Mouse (Mus musculus): ENCODE measurements around the gene Aldh2. TPM values are rescaled to one million over a fixed set of nuclear protein-coding genes. Genes with fewer than 3 reads are reported as not detected.

The Aldh2 gene
- polyA plus RNA-seq (2014; fragmentation: Illumina TruSeq; extraction: RNeasy Lipid Tissue Mini Kit (QIAGEN cat#74804); ENCODE audit: low read depth, low replicate concordance): 6.5 TPM

DNA sequence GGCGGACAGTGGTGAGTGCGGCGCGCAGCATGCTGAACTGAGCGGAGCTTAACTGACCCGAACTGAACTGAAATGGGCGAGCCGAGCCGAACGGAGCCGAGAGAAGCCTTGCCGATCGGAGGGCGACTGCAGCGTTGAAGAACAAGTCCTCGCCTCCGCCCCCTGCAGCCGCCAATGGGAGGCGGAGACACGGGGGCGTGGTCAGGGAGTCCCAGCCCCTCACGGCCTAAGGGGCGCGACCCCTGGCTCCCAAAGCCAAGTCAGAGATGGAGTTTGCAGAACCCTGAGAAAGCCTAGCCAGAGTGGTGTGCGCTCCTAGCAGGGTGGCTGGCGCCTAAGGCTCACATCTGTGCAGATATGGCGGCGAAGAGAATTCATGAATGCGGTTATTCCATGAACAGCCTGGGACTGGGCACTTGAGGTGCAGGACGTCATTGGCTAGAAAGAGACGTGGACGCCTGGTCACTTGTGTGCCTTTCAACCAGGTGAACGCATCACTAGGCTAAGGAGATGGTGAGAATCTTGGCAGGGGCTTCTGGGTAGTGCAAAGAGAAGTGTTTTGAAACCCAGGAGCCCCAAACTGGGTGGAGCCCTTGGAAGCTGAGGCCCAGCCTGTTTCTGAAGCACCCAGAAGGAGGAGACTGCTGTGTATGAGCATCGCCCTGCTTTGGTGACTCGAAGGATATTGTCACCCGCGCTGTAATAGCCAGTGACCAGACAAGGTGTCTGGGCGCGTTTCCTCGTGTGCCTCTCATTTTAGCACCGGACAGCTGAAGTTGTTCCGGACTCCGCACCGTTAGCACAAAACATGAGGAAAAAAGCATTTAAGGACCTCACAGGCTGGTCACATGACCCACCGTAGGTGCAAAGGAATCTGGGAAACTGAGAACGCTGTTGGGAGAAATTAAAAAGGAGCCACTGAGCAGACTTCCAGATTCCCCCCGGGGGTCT lies at the start of gene Aldh2:
Gene Aldh2, minus strand, starts transcription at position 374 of the 951 bp plus-strand sequence.

DNA sequence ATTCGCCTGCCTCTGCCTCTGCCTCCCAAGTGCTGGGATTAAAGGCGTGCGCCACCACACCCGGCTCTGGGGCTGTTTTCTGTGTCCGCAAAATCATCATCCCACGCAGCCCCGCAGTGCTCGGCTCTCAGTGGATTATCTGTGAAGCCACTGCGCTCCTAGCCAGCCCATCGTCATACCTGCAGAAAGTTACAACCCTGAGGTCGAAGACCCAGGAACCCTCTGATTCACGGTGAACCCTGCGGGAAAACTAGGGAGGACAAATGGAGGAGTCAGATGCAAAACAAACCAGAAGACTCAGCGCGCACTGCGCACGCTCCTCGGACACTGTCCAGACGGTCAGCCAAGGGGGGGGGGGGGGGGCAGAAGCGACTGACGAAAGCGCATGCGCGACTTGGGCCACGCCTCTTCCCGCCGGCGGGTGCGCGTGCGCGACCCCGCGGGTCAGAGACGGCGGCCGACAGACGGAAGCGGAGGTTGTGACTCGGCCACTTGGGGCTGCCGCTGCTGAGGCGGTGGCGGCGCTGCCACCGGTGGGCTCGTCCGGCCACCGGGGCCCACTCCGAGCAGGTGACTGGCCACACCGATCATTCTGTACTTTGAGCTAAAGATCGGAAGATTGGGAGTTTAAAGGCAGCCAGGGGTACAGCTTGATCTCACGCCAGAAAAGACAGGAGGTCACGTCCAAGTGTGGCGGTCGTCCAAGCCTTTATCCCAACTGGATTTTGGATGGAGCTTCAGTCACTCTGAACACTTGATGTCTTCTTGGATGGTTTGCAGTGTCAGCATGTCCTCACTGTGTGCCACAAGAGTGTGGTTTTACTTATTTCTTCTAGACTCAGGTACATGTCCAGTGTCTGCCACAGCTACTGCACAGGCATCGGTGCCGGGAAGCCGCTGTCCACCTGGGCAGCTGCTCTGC lies 25.2 kb upstream of the Aldh2 start, which contains the start of gene Acad12:
Gene Acad12, minus strand, starts transcription at position 347 of the 922 bp plus-strand sequence.

DNA sequence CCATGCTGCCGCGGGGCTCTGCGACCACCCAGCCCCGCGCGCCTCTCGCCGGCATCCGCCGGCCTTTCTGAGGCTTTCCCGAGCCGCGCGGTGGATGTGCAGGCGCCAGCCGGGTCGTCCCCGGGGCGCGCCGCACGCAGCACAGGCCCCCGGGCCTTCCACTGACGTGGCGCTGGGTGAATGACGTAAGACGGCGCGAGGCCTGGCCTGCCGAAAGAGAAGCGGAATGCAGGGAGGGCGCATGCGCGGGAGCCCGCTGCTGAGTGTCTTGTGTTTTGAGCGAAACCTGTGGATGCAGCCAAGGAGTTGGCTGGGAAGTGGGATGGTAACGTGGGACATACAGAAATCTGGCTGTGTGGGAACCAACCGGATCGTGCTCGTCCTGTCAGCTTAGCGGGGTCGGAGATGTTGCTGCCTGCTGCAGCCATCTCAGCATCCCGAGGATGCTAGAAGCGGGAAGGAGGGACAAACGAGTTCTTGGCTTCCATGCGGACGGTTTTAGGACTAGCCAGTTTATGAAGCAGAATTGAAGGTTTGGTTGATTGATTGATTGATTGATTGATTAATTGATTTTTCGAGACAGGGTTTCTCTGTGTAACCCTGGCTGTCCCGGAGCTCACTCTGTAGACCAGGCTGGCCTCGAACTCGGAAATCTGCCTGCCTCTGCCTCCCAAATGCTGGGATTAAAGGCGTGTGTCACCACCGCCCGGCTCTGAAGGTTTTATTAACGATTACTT lies 47.7 kb downstream of the Aldh2 start, which contains the start of gene Mapkapk5:
Gene Mapkapk5, minus strand, starts transcription at position 113 of the 737 bp plus-strand sequence.

DNA sequence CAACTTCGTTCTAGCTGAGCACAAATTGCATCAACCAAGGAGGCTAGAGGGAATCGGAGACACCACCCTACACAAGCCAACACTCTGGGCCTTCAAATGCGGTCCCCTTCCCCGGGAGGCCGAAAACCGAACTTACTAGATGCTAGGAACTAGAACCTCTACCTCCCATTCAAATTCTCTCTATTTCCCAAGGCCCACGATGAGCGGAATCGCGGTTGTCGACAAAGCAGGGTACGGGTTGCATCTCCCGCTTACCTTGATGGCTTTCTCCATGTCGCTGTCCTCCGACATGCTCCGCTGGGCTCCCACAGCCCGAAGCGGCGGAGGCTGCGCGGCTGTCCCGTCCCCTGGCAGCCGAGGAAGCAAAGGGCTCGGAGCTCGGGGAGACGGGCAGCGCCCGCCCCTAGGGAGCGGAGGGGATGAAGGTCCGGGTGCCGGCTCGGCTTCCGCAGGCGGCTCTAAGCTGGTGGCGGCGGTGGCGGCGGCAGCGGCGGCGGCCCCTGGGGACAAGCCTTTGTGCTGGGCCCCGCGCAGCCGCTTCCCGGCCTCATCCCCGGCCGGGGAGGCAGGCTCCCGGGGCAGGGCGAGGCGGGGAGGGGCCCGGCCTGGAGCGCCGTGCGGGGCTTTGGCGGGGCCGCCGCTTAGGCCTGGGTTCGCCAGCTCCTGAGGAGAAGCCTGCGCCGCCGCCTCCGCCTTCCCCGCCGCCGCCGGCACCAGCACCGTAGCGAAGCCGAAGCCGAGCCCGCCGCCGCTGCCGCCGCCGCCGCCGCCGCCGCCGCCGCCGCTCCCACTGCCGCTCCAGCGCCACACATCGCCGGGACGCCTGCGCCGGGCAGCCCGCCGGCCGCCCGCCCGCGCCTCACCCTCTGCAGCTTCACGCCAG lies 48.5 kb downstream of the Aldh2 start, which contains the start of the genes Adam1a and Gm42878:
Gene Adam1a, minus strand, starts transcription at position 573 of the 883 bp plus-strand sequence.
Gene Gm42878, minus strand, starts transcription at position 573 of the 883 bp plus-strand sequence.

Other genes with a start within 250 kb of the Aldh2 start
- 125 TPM for gene Trafd1, start 208.2 kb downstream of the Aldh2 start, polyA plus RNA-seq (2014; fragmentation: Illumina TruSeq; extraction: RNeasy Lipid Tissue Mini Kit (QIAGEN cat#74804); ENCODE audit: low read depth, low replicate concordance)
- 57.2 TPM for gene Naa25, start 195.9 kb downstream of the Aldh2 start, polyA plus RNA-seq (2014; fragmentation: Illumina TruSeq; extraction: RNeasy Lipid Tissue Mini Kit (QIAGEN cat#74804); ENCODE audit: low read depth, low replicate concordance)
- 8.0 TPM for gene Tmem116, start 141.9 kb downstream of the Aldh2 start, polyA plus RNA-seq (2014; fragmentation: Illumina TruSeq; extraction: RNeasy Lipid Tissue Mini Kit (QIAGEN cat#74804); ENCODE audit: low read depth, low replicate concordance)
- 28.9 TPM for gene Erp29, start 141.3 kb downstream of the Aldh2 start, polyA plus RNA-seq (2014; fragmentation: Illumina TruSeq; extraction: RNeasy Lipid Tissue Mini Kit (QIAGEN cat#74804); ENCODE audit: low read depth, low replicate concordance)
- 70.9 TPM for gene Adam1b, start 90.4 kb downstream of the Aldh2 start, polyA plus RNA-seq (2014; fragmentation: Illumina TruSeq; extraction: RNeasy Lipid Tissue Mini Kit (QIAGEN cat#74804); ENCODE audit: low read depth, low replicate concordance)
- 81.2 TPM for gene Adam1a, start 48.3 kb downstream of the Aldh2 start, polyA plus RNA-seq (2014; fragmentation: Illumina TruSeq; extraction: RNeasy Lipid Tissue Mini Kit (QIAGEN cat#74804); ENCODE audit: low read depth, low replicate concordance)
- not detected for gene Gm42878, start 48.3 kb downstream of the Aldh2 start, polyA plus RNA-seq (2014; fragmentation: Illumina TruSeq; extraction: RNeasy Lipid Tissue Mini Kit (QIAGEN cat#74804); ENCODE audit: low read depth, low replicate concordance)
- gene Mapkapk5, start 47.9 kb downstream of the Aldh2 start, polyA plus RNA-seq (2014; fragmentation: Illumina TruSeq; extraction: RNeasy Lipid Tissue Mini Kit (QIAGEN cat#74804); ENCODE audit: low read depth, low replicate concordance): 55.1 TPM
- gene Acad12, start 25.1 kb upstream of the Aldh2 start, polyA plus RNA-seq (2014; fragmentation: Illumina TruSeq; extraction: RNeasy Lipid Tissue Mini Kit (QIAGEN cat#74804); ENCODE audit: low read depth, low replicate concordance): 2.1 TPM
- gene Acad10, start 66.7 kb upstream of the Aldh2 start, polyA plus RNA-seq (2014; fragmentation: Illumina TruSeq; extraction: RNeasy Lipid Tissue Mini Kit (QIAGEN cat#74804); ENCODE audit: low read depth, low replicate concordance): 0.64 TPM
- 109 TPM for gene Brap, start 66.7 kb upstream of the Aldh2 start, polyA plus RNA-seq (2014; fragmentation: Illumina TruSeq; extraction: RNeasy Lipid Tissue Mini Kit (QIAGEN cat#74804); ENCODE audit: low read depth, low replicate concordance)
- gene Atxn2, start 117.5 kb upstream of the Aldh2 start, polyA plus RNA-seq (2014; fragmentation: Illumina TruSeq; extraction: RNeasy Lipid Tissue Mini Kit (QIAGEN cat#74804); ENCODE audit: low read depth, low replicate concordance): 247 TPM
- 28.4 TPM for gene Sh2b3, start 243.8 kb upstream of the Aldh2 start, polyA plus RNA-seq (2014; fragmentation: Illumina TruSeq; extraction: RNeasy Lipid Tissue Mini Kit (QIAGEN cat#74804); ENCODE audit: low read depth, low replicate concordance)